Mouse (Mus musculus): Measurements from ENCODE around the gene Rbm26.

Rbm26 gene

DNA sequence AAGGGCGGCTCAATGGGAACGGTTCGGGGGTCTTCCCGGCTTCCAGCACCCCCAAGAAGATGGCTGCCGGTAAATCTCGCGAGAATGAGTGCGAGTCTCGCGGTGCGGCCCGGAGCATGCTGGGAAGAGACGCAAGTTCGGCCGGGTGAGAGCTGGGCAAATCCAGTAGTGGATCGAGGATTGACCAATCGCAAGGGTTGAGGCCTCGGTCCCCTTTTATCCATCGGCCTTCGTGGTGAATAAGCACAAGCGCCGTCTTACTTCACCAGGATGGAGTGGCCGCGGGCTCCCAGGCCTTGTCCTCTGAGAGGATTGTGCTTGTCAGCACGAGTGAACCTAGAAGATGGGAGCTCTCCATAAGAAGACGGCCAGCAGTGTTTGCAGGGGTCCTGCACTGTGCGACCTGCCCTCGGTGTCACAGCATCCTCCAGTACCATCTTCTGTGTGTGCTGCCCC lies at the start of gene Rbm26:
Gene Rbm26 (minus strand): TSS at position 90 of the 456 bp plus-strand sequence.
- DNase-seq (ENCODE audit: low spot score in 2 of 2) = peak; percentile 95 to 98

DNA sequence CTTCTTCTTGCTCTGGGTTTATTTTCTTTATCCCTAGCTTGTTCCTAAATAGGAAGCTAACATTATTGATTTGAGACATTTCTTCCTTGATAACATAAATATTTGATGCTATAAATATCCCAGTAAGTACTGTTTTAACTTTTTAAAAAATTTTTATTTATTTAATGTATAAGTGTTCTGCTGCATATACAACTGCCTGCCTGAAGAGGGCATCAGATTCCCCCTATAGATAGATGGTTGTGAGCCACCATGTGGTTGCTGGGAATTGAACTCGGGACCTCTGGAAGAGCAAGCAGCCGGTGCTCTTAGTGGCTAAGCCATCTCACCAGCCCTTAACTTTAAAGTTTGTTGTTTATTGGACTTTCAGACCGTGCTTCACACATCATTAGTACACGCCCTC lies 48.7 kb upstream of the Rbm26 start:
- no peak for DNase-seq (ENCODE audit: low spot score in 2 of 2)

DNA sequence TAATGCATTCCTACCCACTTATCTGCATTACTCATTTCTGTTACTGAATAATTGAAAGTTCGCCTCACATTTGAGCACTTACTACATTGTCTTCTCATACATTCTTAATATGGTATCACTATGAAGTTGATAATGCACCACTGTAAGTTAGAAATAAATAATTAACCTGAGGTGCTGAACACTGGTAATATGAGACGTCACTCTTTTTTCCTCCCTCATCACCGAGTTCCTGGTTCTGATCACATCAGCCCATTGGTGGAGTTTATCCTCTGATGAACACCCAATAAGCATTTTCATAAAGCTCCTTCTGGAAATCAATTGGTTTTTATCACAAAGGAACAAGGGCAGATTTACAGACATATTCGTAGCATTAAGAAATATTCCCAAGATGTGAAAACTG lies 45.1 kb upstream of the Rbm26 start:
- no peak for DNase-seq (ENCODE audit: low spot score in 2 of 2)

DNA sequence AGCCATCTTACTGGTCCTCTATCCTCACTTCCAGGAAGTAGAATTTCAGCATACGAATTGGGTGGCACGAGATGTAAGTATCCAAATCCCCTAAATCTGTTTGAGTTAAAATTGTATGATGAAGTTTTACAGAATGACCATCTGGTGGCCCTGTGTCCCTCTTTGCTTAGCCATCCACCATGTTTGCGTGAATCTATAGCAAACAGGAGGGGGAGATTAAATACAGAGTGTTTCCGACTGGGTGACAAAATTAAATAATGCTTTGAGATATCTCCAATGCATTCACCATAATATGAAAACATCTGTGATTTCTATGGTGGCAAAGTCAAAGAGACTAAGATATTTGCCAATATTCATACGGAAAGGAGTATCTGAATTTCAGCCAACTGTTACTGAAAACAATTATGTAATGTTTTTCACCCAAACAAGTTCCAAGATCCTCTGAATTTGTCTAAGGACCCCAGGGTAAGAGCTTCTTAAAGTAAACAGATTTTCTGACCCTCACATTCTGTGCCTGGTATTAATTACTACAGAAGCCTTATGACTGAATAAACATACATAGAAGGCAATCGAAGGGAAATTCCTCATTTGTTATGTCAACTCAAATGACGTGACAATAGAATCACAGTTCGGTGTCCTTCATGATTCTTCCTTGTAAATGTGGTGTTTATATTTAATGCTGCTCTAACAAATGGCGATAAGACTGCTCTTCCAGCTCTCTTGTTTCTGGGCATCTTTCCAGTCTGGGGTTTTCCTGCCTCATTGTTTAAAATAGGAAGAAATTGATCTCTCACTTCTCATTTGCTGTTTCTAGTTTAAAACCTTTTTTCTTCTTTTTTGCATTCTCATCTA lies 42.6 kb upstream of the Rbm26 start:
- no peak for DNase-seq (ENCODE audit: low spot score in 2 of 2)

DNA sequence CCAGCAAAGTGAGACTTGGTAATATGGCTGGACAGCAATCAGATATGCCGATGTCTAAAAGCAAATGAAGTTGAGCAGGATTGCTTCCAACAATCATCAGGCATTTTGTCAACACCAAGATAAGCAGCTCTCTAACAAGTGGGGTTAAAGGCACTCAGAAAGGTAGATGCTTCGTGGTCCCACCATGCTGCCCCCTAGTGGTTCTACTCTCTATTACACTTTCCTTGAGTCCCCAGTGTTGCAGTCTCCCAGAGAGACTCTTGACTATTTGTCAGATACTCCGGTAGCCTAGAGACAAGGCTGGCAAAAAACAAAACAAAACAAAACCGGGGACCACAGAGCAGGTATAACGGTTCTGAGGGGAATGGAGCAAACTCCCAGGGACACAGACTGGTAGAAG lies 21.3 kb upstream of the Rbm26 start:
- DNase-seq (ENCODE audit: low spot score in 2 of 2) = peak in 1 of 2 experiments; percentile 64

DNA sequence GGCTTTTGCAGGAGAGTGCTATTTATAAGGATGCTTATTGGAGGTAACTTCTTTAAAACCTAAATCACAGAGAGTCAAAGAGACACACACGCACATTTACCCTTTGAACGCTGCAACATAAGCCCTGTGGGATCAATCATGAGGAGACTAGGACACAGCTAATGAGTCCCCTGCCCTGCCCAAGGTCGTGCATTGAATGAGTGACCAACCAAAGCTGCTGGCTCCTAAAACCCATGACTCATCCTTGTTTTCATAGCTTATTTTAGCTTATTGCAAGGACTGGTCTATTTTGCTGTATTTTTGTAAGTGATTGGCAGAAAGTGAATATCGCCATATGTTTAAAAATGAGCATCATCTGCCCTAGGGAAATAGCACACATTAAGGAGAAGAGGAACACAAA lies 17.6 kb upstream of the Rbm26 start:
- no peak for DNase-seq (ENCODE audit: low spot score in 2 of 2)

DNA sequence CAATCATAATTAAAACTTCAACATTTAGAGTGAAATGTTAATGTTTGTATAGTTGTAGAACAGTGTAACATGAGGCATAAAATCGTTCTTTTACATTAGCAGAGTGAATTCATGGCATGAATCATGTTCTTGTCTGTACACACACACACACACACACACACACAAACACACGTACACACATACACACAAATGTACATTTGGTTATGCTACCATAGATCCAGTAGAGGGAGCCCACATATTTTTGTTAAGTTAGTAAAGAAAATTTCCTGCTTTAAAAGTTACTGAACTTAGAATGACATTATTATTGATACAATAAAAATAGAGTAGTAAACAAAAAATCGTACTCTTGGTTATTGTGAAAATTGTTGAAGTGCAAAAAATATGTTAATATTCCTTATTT lies 7.7 kb upstream of the Rbm26 start:
- no peak for DNase-seq (ENCODE audit: low spot score in 2 of 2)

DNA sequence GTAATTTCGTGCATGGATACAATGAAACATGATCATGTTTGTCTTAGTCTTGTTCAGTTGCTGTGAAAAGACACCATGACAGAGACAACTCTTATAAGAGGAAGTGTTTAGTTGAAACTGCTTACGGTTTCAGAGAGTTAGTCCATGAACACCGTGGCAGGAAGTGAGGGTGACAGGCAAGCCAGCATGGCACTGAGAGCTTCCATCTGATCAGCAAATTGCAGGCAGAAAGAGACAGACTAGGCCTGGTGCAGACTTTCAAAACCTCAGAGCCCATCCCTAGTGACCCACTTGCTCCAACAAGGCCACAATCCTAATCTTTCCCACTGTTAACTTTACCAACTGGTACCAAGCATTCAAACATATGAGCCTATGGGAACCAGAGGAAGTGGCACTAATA lies 5.7 kb upstream of the Rbm26 start:
- no peak for DNase-seq (ENCODE audit: low spot score in 2 of 2)

DNA sequence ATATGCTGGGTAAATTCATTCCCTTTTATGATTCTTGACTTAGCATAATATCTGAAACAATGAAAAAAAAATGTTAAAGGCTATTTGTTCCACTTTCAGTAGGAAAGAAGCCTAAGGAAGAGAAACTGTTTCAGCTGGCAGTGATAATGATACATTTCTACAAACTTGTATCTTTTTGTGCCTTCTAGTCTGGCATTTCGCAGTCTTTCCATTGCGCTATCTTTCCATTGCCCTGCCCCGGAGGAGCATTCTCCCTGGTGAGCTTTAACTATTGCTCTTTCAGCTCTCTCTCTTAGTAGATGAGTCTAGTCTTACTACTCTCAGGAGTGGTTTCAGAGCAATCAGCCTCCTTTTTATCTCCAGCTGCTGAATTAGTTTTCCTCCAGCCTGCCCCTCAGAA lies 2.6 kb upstream of the Rbm26 start:
- no peak for DNase-seq (ENCODE audit: low spot score in 2 of 2)

DNA sequence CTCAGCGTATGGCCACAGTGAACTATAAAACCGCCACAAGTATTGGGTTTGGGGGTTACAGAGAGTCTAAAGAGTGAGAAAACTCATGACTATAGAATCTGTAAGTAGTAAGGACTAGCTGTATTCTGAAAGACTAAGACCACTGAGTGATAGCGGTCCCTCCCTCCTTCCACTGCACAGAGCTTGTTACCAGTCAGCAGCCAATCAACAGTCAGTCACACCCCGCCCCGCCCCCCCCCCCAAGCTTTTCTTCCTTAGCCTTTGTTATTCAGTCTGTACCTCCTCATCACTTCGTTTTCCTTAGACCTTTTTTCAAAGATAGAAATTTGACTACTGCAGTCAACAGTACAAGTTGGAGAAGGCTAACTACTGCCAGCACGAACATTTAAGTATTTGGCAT lies 1.9 kb upstream of the Rbm26 start:
- no peak for DNase-seq (ENCODE audit: low spot score in 2 of 2)

DNA sequence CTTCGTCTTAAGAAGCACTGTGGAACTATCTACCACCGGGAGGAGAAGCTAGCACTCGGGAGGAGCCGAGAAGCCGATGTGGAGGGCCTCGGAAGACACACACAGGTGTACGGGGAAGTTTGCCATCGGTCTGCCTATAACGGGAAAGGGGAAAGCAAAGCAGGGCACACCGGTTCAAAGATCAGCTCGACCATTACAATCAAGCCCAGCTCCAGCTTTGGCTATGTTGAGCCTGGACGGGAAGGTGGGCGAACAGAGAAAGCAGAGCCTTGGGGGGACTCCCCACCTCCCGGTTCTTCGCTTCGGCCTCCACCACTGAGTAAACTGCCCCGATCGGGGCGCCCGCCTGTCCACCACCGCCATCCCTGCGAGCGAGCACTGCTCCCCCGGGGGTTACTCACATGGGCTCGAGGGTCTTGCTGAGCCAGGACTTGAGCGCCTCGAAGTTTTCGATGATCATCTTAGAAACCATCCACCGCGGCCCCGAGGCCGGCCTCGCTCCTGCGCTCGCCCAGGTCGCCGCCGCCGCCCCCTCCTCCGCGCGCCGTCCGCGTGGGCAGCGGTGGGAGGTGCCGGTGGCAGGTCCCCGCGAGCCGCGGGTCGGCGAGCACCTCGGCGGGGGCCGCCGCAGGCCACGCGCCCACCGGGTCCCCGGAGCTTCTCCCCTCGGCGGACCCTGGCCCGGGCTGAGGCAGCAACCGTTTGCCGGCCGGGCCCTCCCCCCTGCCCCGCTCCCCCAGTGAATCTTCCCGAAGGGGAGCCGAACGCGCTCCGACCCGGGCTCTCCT lies 552 bp downstream of the Rbm26 start:
- DNase-seq (ENCODE audit: low spot score in 2 of 2) = peak in 1 of 2 experiments; percentile 37

DNA sequence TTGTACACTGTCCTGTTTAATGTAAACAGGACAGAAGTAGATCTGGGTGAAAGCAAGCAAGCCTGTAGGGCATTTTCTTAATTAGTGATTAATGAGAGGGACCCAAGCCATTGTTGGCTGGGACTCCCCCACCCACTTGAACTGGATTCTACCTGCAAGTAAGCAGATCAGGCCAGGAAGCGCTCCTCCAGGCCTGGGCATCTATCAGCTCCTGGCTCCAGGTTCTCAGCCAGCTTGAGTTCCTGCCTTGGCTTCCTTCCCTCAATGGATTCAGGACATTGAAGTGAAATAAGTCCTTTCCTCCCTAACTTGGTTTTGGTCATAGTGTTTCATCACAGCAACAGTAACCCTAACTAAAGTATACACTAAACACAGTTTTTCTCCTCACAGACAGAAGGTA lies 9.9 kb downstream of the Rbm26 start:
- DNase-seq (ENCODE audit: low spot score in 2 of 2) = no peak

DNA sequence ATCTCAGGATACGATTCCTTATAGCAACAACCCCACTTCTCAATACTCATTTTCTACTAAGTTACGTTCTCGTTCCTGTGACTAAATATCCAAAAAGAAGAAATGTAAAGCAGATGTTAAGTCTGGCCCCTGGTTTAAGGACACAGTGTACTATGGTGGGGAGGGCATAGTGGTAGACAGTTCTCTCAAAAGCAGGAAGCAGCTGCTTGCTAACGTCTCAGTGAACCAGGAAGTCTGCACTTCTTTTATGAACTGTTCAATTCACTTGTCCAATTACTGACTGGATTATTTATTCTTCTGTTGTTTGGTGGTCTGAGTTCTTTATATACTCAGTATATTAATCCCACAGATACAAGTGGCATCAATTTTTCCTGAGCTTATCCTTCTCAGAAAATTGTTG lies 12.3 kb downstream of the Rbm26 start:
- DNase-seq (ENCODE audit: low spot score in 2 of 2) = no peak

DNA sequence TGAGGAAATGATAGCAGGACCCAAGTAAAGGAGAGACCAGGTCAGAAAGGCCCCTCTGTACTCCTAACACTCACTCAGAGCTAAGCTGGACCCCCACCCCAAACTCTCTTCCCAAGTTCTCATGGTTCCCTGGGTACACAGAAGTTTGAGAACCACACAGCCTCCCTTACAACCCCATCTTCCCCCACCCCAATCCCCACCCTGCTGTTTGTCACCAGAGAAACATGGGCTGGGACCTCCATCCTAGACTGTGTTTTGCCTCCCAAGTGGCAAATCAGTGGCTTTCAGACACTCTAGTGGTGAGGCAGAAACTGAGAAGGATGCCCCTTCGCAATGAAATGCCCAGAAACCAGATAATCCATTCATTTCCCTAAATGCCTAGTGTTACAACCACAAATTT lies 15.8 kb downstream of the Rbm26 start:
- no peak for DNase-seq (ENCODE audit: low spot score in 2 of 2)

DNA sequence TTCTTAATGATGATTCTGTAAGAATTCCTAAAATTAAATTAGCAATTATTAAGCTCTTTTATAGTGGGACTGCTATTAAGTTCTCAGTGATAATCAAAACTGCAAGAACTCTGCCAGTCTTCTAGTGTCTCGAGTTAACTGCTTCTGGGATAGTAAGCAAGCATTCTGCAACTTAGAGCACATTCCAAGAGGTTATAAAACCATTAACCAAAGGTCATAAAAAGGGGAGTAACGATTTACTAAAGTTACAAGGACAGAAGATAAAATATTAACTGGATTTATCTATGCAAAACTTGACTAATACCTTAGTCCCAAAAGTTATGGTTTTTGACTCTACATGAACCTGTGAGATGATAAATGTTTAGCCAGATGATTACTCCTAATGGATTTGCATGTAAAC lies 18.6 kb downstream of the Rbm26 start:
- DNase-seq (ENCODE audit: low spot score in 2 of 2) = no peak

DNA sequence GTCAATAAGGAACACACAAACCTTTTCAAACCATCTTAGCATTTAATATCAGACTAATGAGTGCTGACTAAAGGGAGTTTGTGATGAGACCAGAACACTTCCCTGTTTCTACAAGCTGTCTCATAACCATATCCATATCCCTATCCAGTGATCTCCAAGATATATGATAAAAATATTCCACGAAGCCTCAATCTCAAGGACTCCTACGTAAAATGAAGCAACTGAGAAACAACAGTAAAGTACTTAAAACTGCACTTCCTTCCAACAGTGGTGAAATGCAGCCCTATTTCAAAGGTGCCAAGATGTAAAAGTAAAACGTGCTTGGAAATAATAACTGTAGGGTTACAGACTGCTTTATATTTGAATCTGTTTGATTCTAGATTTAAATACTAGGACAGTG lies 43.1 kb downstream of the Rbm26 start:
- DNase-seq (ENCODE audit: low spot score in 2 of 2) = no peak

DNA sequence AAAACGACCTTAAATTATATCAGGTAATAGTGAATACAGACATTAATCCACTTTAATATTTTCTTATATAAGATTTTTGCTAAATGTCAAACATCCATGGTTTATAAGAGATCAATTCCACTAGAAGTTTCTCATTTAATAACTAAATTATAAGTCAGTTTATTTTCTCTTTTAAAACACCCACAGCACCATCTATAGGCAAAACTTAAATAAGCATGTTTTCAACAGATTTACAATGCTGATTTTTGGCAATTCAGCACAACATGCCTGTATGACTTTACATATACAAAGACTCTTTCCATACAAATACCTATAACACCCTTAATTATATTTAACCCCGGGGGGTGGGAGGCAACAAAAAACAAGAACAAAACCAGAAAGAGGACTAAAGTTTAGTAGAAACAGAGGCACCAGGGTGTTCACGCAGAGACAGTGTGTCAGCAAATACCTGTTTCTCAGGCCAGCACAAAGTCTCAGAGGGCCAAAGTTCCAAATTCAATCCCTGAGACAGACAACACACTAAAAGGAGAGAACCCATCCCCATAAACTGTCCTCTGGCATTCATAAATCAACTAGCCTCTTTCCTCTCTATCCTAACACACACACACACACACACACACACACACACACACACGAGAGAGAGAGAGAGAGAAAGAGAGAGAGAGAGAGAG lies 49.3 kb downstream of the Rbm26 start:
- DNase-seq (ENCODE audit: low spot score in 2 of 2) = no peak

DNA sequence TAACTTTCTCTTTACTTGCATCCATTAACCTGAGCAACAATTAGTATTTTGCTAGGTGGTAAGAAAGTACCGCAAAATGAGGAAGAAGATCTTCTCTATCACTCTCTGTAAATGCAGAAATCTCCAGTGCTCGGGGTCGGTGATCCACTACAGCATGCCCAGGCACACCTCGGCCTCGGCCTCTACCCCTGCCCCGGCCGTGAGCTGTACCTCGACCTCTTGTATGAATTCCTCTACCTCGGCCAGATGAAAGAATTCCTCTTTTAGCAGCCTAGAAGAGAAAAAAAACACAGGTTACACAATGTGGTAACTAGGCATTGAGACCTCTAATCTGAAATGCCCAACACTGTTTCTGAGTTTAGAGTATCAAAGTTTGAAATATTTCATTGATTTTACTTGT lies 52.6 kb downstream of the Rbm26 start:
- no peak for DNase-seq (ENCODE audit: low spot score in 2 of 2)

DNA sequence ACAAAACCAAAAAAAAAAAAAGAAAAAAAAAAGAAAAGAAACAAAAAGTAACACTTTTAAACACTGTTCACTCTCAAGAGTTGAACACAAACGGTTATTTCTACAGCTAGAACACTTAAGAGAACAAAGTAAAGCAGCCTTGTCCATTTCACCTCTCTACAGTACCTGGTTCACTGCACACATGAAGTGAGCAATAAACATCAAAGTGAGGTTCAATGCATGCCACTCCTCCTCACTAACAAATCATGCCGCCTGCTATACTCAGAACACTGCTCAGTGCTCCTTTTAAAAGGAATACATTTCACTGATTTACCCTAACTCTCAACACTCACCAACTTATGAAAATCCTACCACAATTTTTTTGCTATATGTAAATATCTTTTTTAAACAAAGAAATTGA lies 61.7 kb downstream of the Rbm26 start:
- DNase-seq (ENCODE audit: low spot score in 2 of 2) = no peak

DNA sequence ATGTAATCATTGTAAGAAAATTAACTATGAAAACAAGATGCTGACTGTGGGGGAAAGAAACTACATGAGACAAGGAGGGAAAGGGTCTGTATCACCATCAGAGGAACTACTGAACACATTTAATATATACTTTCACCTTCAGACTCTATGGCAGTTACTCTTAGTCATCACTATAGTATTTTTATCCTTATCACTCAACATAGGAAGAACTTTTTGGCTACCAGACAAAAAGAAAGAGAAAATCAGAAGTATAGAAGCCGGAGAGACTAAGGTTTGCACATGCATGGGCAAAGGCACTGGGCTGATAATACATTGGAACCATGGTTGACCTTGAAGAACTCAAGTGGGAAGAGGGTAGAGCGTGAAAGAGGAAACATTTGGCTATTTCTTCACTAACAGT lies 70.9 kb downstream of the Rbm26 start:
- DNase-seq (ENCODE audit: low spot score in 2 of 2) = no peak

DNA sequence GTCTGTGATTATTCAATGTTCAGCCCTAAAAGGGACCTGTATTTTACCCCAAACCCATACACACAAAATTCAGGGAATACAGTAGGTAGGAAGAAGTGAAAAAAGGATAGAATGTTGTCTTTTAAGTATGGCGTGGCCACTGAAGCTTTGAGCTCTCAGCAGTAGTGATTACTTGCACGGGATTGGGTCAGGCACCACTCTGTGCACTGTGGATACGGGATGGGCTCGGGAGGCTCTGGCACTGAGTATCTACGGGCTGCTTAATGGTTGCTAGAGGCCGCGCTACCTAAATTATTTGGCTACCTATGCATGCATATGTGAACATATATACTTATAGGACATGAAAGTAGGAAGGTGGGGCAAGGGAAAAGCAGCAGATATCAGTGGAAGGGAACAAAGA lies 78.3 kb downstream of the Rbm26 start:
- no peak for DNase-seq (ENCODE audit: low spot score in 2 of 2)

DNA sequence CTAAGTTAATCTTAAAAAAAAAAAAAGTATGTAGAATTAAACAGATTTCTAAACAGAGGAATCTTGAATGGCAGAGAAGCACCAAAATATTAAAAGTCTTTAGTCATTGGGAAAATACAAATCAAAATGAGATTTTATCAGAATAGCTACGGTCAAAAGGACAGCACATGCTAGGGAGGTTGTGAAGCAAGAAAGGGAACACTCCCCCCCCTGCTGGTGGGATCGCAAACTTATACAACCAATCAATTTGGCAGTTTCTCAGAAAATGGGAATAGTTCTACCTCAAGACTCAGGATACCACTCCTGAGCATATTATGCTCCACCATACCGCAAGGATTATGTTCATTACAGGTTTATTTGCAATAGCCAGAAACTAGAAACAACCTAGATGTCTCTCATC lies 80.9 kb downstream of the Rbm26 start:
- DNase-seq (ENCODE audit: low spot score in 2 of 2) = no peak

DNA sequence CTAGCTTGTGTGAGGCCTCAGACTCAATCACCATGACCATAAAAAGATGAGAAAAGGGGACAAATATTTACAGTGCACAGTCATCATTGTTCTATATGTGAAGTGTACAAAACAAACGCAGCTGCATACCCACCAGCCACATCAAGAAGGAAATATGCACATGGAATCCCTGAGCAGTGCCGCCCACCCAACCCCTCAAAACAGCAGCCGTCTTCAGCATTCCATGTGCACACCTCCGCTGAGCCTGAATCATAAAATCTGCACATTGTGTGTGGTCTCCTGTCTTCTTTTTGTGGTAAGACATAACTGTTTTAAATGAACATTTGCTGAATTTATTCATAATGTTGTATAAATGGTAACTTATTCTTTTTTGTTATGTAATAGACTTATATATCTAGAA lies 90.1 kb downstream of the Rbm26 start:
- DNase-seq (ENCODE audit: low spot score in 2 of 2) = no peak
